Mouse (Mus musculus): Measurements from ENCODE around the gene Zfp599. TPM values are rescaled to one million over a fixed set of nuclear protein-coding genes. Genes with fewer than 3 reads are reported as not detected.
A peak's percentile ranks its signal among the peaks of the same experiment; 100 is the strongest.

The Zfp599 gene
- total and polyA plus RNA-seq, 2 experiments from 2014 or later, result 1.5 to 1.7 TPM

GRCm38 (mm10) chr9:22217858-22218493 lies 41.7 kb downstream of the Zfp599 start:
- WGBS, result 36% methylated on average over 8 of the region's 8 CpGs
- H3K27ac ChIP-seq (ENCODE audit: low read depth), result no peak overlapping the region
- ATAC-seq (ENCODE audit: insufficient read depth, low read depth) (no peak), DNase-seq (ENCODE audit: low spot score) (no peak)
- TF ChIP-seq CTCF (IDR thresholded peaks at IDR 0.05; ENCODE audit: low read depth), result no peak
- TF ChIP-seq EP300 (IDR thresholded peaks at IDR 0.05; ENCODE audit: low read depth), result no peak
- no peaks in the 10 kb centered on the region for H3K36me3 ChIP-seq (replicated peaks; ENCODE audit: control insufficient read depth, insufficient read depth, low read length)
- H3K9me3 ChIP-seq (replicated peaks; ENCODE audit: control insufficient read depth, low read length), result no peaks in the 10 kb centered on the region
- H3K4me3 ChIP-seq (ENCODE audit: low read depth, low read length), result no peak overlapping the region
- no peaks in the 10 kb centered on the region for H3K27me3 ChIP-seq (ENCODE audit: control insufficient read depth, insufficient read depth, low read length)
- no peak overlapping the region for H3K4me2 ChIP-seq (ENCODE audit: low read depth, low read length)
- no peak overlapping the region for H3K9ac ChIP-seq (replicated peaks; ENCODE audit: low read depth, low read length)
- peaks cover 6% of the 10 kb centered on the region for H3K4me1 ChIP-seq (ENCODE audit: control insufficient read depth, insufficient read depth)

GRCm38 (mm10) chr9:22216705-22217104 lies 43.0 kb downstream of the Zfp599 start:
- H3K9ac ChIP-seq (replicated peaks; ENCODE audit: low read depth, low read length), result no peak overlapping the region
- no peak overlapping the region for H3K4me3 ChIP-seq (ENCODE audit: low read depth, low read length)
- DNase-seq (ENCODE audit: low spot score) (no peak), ATAC-seq (ENCODE audit: insufficient read depth, low read depth) (no peak)
- 54% methylated on average over 3 of the region's 3 CpGs for whole genome bisulfite sequencing
- H3K27ac ChIP-seq (ENCODE audit: low read depth), result no peak overlapping the region
- H3K9me3 ChIP-seq (replicated peaks; ENCODE audit: control insufficient read depth, low read length), result no peaks in the 10 kb centered on the region
- H3K4me1 ChIP-seq (ENCODE audit: control insufficient read depth, insufficient read depth), result peaks cover 6% of the 10 kb centered on the region
- H3K27me3 ChIP-seq (ENCODE audit: control insufficient read depth, insufficient read depth, low read length), result no peaks in the 10 kb centered on the region
- no peaks in the 10 kb centered on the region for H3K36me3 ChIP-seq (replicated peaks; ENCODE audit: control insufficient read depth, insufficient read depth, low read length)
- H3K4me2 ChIP-seq (ENCODE audit: low read depth, low read length), result no peak overlapping the region
- TF ChIP-seq CTCF (IDR thresholded peaks at IDR 0.05; ENCODE audit: low read depth) (no peak), EP300 (IDR thresholded peaks at IDR 0.05; ENCODE audit: low read depth) (no peak)

- Histone ChIP-seq H3K36me3 (replicated peaks; ENCODE audit: control insufficient read depth, insufficient read depth, low read length) (no peaks in the 10 kb centered on the region), H3K9me3 (replicated peaks; ENCODE audit: control insufficient read depth, low read length) (no peaks in the 10 kb centered on the region), H3K9ac (replicated peaks; ENCODE audit: low read depth, low read length) (no peak overlapping the region), H3K27ac (ENCODE audit: low read depth) (no peak overlapping the region), H3K27me3 (ENCODE audit: control insufficient read depth, insufficient read depth, low read length) (no peaks in the 10 kb centered on the region), H3K4me3 (ENCODE audit: low read depth, low read length) (no peak overlapping the region), H3K4me2 (ENCODE audit: low read depth, low read length) (no peak overlapping the region), H3K4me1 (ENCODE audit: control insufficient read depth, insufficient read depth) (peaks cover 6% of the 10 kb centered on the region)
- WGBS, result 74% methylated on average over 2 of the region's 2 CpGs
- TF ChIP-seq CTCF (IDR thresholded peaks at IDR 0.05; ENCODE audit: low read depth) (no peak), EP300 (IDR thresholded peaks at IDR 0.05; ENCODE audit: low read depth) (no peak)
- no peak for DNase-seq (ENCODE audit: low spot score)
- ATAC-seq (ENCODE audit: insufficient read depth, low read depth), result no peak
Observed at GRCm38 (mm10) chr9:22214549-22214948, 45.1 kb downstream of the Zfp599 start.

- DNase-seq (ENCODE audit: low spot score) (peak; percentile 13), ATAC-seq (ENCODE audit: insufficient read depth, low read depth) (0 out of 2 replicates have a peak, but pooled peaks have one; percentile 27)
- Histone ChIP-seq H3K4me3 (ENCODE audit: low read depth, low read length) (no peak overlapping the region), H3K4me1 (ENCODE audit: control insufficient read depth, insufficient read depth) (peaks cover 6% of the 10 kb centered on the region), H3K27me3 (ENCODE audit: control insufficient read depth, insufficient read depth, low read length) (no peaks in the 10 kb centered on the region), H3K36me3 (replicated peaks; ENCODE audit: control insufficient read depth, insufficient read depth, low read length) (no peaks in the 10 kb centered on the region), H3K27ac (ENCODE audit: low read depth) (no peak overlapping the region), H3K4me2 (ENCODE audit: low read depth, low read length) (no peak overlapping the region), H3K9ac (replicated peaks; ENCODE audit: low read depth, low read length) (no peak overlapping the region), H3K9me3 (replicated peaks; ENCODE audit: control insufficient read depth, low read length) (no peaks in the 10 kb centered on the region)
- TF ChIP-seq EP300 (IDR thresholded peaks at IDR 0.05; ENCODE audit: low read depth) (no peak), CTCF (IDR thresholded peaks at IDR 0.05; ENCODE audit: low read depth) (no peak)
- whole genome bisulfite sequencing, result 40% methylated on average over 2 of the region's 2 CpGs
Observed at GRCm38 (mm10) chr9:22213785-22214194, 45.9 kb downstream of the Zfp599 start.

Other genes with a start within 250 kb of the Zfp599 start
- gene Elavl3, start 207.9 kb downstream of the Zfp599 start, total RNA-seq (2014; rRNA removed; ENCODE audit: low replicate concordance), result 0.04 and 0.15 TPM in 2 replicates
- 0.03 TPM in 1 of 2 replicates, not detected in the other for gene Elavl3, start 207.9 kb downstream of the Zfp599 start, polyA plus RNA-seq (2015; fragmentation: Nextera tagmentation; extraction: Ambion mirVana)
- gene Gm49318, start 188.6 kb downstream of the Zfp599 start, total RNA-seq (2014; rRNA removed; ENCODE audit: low replicate concordance), result not detected in 2 replicates
- not detected in 2 replicates for gene Gm49318, start 188.6 kb downstream of the Zfp599 start, polyA plus RNA-seq (2015; fragmentation: Nextera tagmentation; extraction: Ambion mirVana)
- 26.1 and 27.4 TPM in 2 replicates for gene Zfp653, start 188.5 kb downstream of the Zfp599 start, total RNA-seq (2014; rRNA removed; ENCODE audit: low replicate concordance)
- 4.0 and 4.3 TPM in 2 replicates for gene Zfp653, start 188.5 kb downstream of the Zfp599 start, polyA plus RNA-seq (2015; fragmentation: Nextera tagmentation; extraction: Ambion mirVana)
- gene Ecsit, start 174.5 kb downstream of the Zfp599 start, total RNA-seq (2014; rRNA removed; ENCODE audit: low replicate concordance), result 106 and 138 TPM in 2 replicates
- 80.1 and 82.0 TPM in 2 replicates for gene Ecsit, start 174.5 kb downstream of the Zfp599 start, polyA plus RNA-seq (2015; fragmentation: Nextera tagmentation; extraction: Ambion mirVana)
- 56.3 and 305 TPM in 2 replicates for gene Cnn1, start 160.7 kb downstream of the Zfp599 start, total RNA-seq (2014; rRNA removed; ENCODE audit: low replicate concordance)
- 41.3 and 53.5 TPM in 2 replicates for gene Cnn1, start 160.7 kb downstream of the Zfp599 start, polyA plus RNA-seq (2015; fragmentation: Nextera tagmentation; extraction: Ambion mirVana)
- 86.6 and 132 TPM in 2 replicates for gene Elof1, start 142.7 kb downstream of the Zfp599 start, total RNA-seq (2014; rRNA removed; ENCODE audit: low replicate concordance)
- 82.3 and 89.1 TPM in 2 replicates for gene Elof1, start 142.7 kb downstream of the Zfp599 start, polyA plus RNA-seq (2015; fragmentation: Nextera tagmentation; extraction: Ambion mirVana)
- 0.77 and 4.4 TPM in 2 replicates for gene Acp5, start 124.2 kb downstream of the Zfp599 start, total RNA-seq (2014; rRNA removed; ENCODE audit: low replicate concordance)
- gene Acp5, start 124.2 kb downstream of the Zfp599 start, polyA plus RNA-seq (2015; fragmentation: Nextera tagmentation; extraction: Ambion mirVana), result 2.0 TPM in 2 replicates
- 7.4 and 28.1 TPM in 2 replicates for gene Pigyl, start 103.0 kb downstream of the Zfp599 start, total RNA-seq (2014; rRNA removed; ENCODE audit: low replicate concordance)
- gene Pigyl, start 103.0 kb downstream of the Zfp599 start, polyA plus RNA-seq (2015; fragmentation: Nextera tagmentation; extraction: Ambion mirVana), result 61.7 and 68.1 TPM in 2 replicates
- gene Zfp872, start 71.8 kb downstream of the Zfp599 start, total RNA-seq (2014; rRNA removed; ENCODE audit: low replicate concordance), result not detected in 2 replicates
- not detected in 2 replicates for gene Zfp872, start 71.8 kb downstream of the Zfp599 start, polyA plus RNA-seq (2015; fragmentation: Nextera tagmentation; extraction: Ambion mirVana)
- 7.5 and 12.6 TPM in 2 replicates for gene Zfp809, start 34.2 kb downstream of the Zfp599 start, total RNA-seq (2014; rRNA removed; ENCODE audit: low replicate concordance)
- 14.6 and 16.7 TPM in 2 replicates for gene Zfp809, start 34.2 kb downstream of the Zfp599 start, polyA plus RNA-seq (2015; fragmentation: Nextera tagmentation; extraction: Ambion mirVana)
- gene Zfp810, start 47.8 kb upstream of the Zfp599 start, total RNA-seq (2014; rRNA removed; ENCODE audit: low replicate concordance), result 16.7 and 27.8 TPM in 2 replicates
- gene Zfp810, start 47.8 kb upstream of the Zfp599 start, polyA plus RNA-seq (2015; fragmentation: Nextera tagmentation; extraction: Ambion mirVana), result 13.1 and 14.3 TPM in 2 replicates
- 35.0 and 50.9 TPM in 2 replicates for gene Anln, start 129.3 kb upstream of the Zfp599 start, total RNA-seq (2014; rRNA removed; ENCODE audit: low replicate concordance)
- gene Anln, start 129.3 kb upstream of the Zfp599 start, polyA plus RNA-seq (2015; fragmentation: Nextera tagmentation; extraction: Ambion mirVana), result 12.8 and 12.9 TPM in 2 replicates
- gene 9530077C05Rik, start 151.6 kb upstream of the Zfp599 start, total RNA-seq (2014; rRNA removed; ENCODE audit: low replicate concordance), result 0.69 and 1.6 TPM in 2 replicates
- 0.62 and 0.85 TPM in 2 replicates for gene 9530077C05Rik, start 151.6 kb upstream of the Zfp599 start, polyA plus RNA-seq (2015; fragmentation: Nextera tagmentation; extraction: Ambion mirVana)
- not detected in 2 replicates for gene Gm17545, start 194.4 kb upstream of the Zfp599 start, total RNA-seq (2014; rRNA removed; ENCODE audit: low replicate concordance)
- not detected in 2 replicates for gene Gm17545, start 194.4 kb upstream of the Zfp599 start, polyA plus RNA-seq (2015; fragmentation: Nextera tagmentation; extraction: Ambion mirVana)
- gene Rp9, start 209.8 kb upstream of the Zfp599 start, total RNA-seq (2014; rRNA removed; ENCODE audit: low replicate concordance), result 41.5 and 47.1 TPM in 2 replicates
- gene Rp9, start 209.8 kb upstream of the Zfp599 start, polyA plus RNA-seq (2015; fragmentation: Nextera tagmentation; extraction: Ambion mirVana), result 50.9 and 54.7 TPM in 2 replicates
- gene Bbs9, start 215.8 kb upstream of the Zfp599 start, total RNA-seq (2014; rRNA removed; ENCODE audit: low replicate concordance), result 17.2 and 18.9 TPM in 2 replicates
- gene Bbs9, start 215.8 kb upstream of the Zfp599 start, polyA plus RNA-seq (2015; fragmentation: Nextera tagmentation; extraction: Ambion mirVana), result 5.2 and 5.5 TPM in 2 replicates